Mouse (Mus musculus) cortical plate, adult 2 months (tissue): ENCODE results near the gene Ankrd24.

Experiments
- CTCF ChIP-seq: fragments of 200-500 bp; IDR thresholded peaks from 2 replicates; pipeline ENCODE4 v1.5.1; 2011; ENCODE audit warnings: mild to moderate bottlenecking, control low read depth, low read length; ENCODE audit not compliant: insufficient read depth; ENCODE audit errors: extremely low read depth
- POLR2A ChIP-seq: fragments of 200-500 bp; IDR thresholded peaks from 2 replicates; pipeline ENCODE4 v1.6.1; 2011; ENCODE audit warnings: mild to moderate bottlenecking, low read length, control low read depth; ENCODE audit not compliant: insufficient read depth; ENCODE audit errors: extremely low read depth

- no peak for TF ChIP-seq CTCF
- TF ChIP-seq POLR2A, result no peak
Measured at GRCm38 (mm10) chr10:81636338-81636737, 8.0 kb downstream of the Ankrd24 start.
